Mouse (Mus musculus) hindbrain, embryonic 14.5 days (tissue): ENCODE measurements at regions not wholly inside any gene's neighbourhood (a gene's known extent, or its start where the extent isn't known, plus 50 kb on each side); places are given as distances from the start of the nearest gene placed in this dataset.
A peak's percentile ranks its signal among the peaks of the same experiment; 100 is the strongest.

Experiments
- ATAC-seq: fragments of 200-750 bp; cut with Nextera tagmentation; 2 replicates; pipeline ENCODE4 v1.8.0; 2017; ENCODE audit warnings: moderate number of reproducible peaks, mild to moderate bottlenecking, moderate TSS enrichment, moderate library complexity; ENCODE audit not compliant: low FRiP score
- DNase-seq: peaks from one replicate; pipeline ENCODE4 v3.0.0-alpha.2; 2015; ENCODE audit warnings: low spot score
- H3K27ac ChIP-seq: fragments of 300-500 bp; sonication (generic); 2 replicates; pipeline ENCODE4 v1.5.1; 2014; ENCODE audit warnings: mild to moderate bottlenecking, moderate library complexity
- H3K27me3 ChIP-seq: fragments of 300-500 bp; sonication (generic); 2 replicates; pipeline ENCODE4 v1.6.1; 2014; ENCODE audit warnings: mild to moderate bottlenecking, low read length, mixed read lengths; ENCODE audit not compliant: control insufficient read depth, insufficient read depth
- H3K36me3 ChIP-seq: fragments of 300-500 bp; sonication (generic); replicated peaks from 2 replicates; pipeline ENCODE4 v1.6.1; 2014; ENCODE audit not compliant: control insufficient read depth, insufficient read depth
- H3K4me1 ChIP-seq: fragments of 300-500 bp; sonication (generic); replicated peaks from 2 replicates; pipeline ENCODE4 v1.6.1; 2014; ENCODE audit warnings: antibody characterized with exemption, low read length, mixed read lengths; ENCODE audit not compliant: control insufficient read depth, insufficient read depth
- H3K4me2 ChIP-seq: fragments of 300-500 bp; sonication (generic); replicated peaks from 2 replicates; pipeline ENCODE4 v1.6.1; 2014; ENCODE audit warnings: mild to moderate bottlenecking, moderate library complexity
- H3K4me3 ChIP-seq: fragments of 300-500 bp; sonication (generic); replicated peaks from 2 replicates; pipeline ENCODE4 v1.5.1; 2014; ENCODE audit warnings: mild to moderate bottlenecking, low read length
- H3K9ac ChIP-seq: fragments of 300-500 bp; sonication (generic); 2 replicates; pipeline ENCODE4 v1.6.1; 2014
- H3K9me3 ChIP-seq: fragments of 300-500 bp; sonication (generic); 2 replicates; pipeline ENCODE4 v1.6.1; 2016; ENCODE audit warnings: low read length; ENCODE audit not compliant: control insufficient read depth
- WGBS: fragments of 180-500 bp; shearing (Covaris S2); extraction: QIAGEN DNeasy Blood & Tissue Kit; methylation state at CpG from one replicate; pipeline ENCODE4 v1.1.7; 2014; 5-methylcytosine and 5-hydroxymethylcytosine counted together

DNA sequence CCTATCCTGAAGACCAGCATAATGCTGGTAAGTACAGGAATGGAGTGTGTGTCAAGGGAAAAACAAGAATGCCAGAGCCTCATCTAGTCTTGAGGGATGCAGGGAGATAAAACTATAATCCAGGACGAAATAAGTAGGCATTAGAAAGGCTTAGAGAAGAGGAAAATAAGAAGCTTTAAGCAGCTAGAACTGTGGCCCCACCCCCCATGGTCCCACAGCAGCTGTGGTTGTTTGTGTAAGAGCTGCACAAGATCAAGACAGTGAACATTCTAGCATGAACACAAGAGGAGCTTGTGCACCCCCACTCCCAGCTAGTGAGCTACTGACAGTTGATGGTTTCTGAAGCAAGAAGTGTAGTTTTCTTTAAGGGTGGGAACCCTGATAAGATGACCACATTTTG, 315.9 kb downstream of the Tmem135 start:
- DNase-seq = no peak
- no peak for ATAC-seq
- H3K4me3 ChIP-seq = no peak overlapping the region
- WGBS = 69% methylated on average over 1 of the region's 1 CpGs
- no peaks in the 10 kb centered on the region for H3K27me3 ChIP-seq
- no peaks in the 10 kb centered on the region for H3K9me3 ChIP-seq
- H3K9ac ChIP-seq = no peak overlapping the region
- no peak overlapping the region for H3K27ac ChIP-seq
- H3K36me3 ChIP-seq = no peaks in the 10 kb centered on the region
- H3K4me2 ChIP-seq = no peak overlapping the region
- H3K4me1 ChIP-seq = no peaks in the 10 kb centered on the region

- H3K9ac ChIP-seq = no peak overlapping the region
- H3K4me3 ChIP-seq = no peak overlapping the region
- H3K9me3 ChIP-seq = no peaks in the 10 kb centered on the region
- H3K27ac ChIP-seq = no peak overlapping the region
- WGBS = 83% methylated on average over 1 of the region's 1 CpGs
- ATAC-seq = no peak
- no peak overlapping the region for H3K4me2 ChIP-seq
- no peaks in the 10 kb centered on the region for H3K4me1 ChIP-seq
- DNase-seq = peak; percentile 43
- H3K27me3 ChIP-seq = no peaks in the 10 kb centered on the region
- H3K36me3 ChIP-seq = no peaks in the 10 kb centered on the region
Measured at GRCm38 (mm10) chr7:89086348-89086747, 317.7 kb downstream of the Tmem135 start.

GRCm38 (mm10) chr7:89073939-89074690, 329.9 kb downstream of the Tmem135 start:
- Histone ChIP-seq H3K4me1 (no peaks in the 10 kb centered on the region), H3K4me3 (no peak overlapping the region), H3K9ac (no peak overlapping the region), H3K27ac (no peak overlapping the region), H3K9me3 (no peaks in the 10 kb centered on the region), H3K36me3 (no peaks in the 10 kb centered on the region), H3K27me3 (no peaks in the 10 kb centered on the region), H3K4me2 (no peak overlapping the region)
- WGBS = 86% methylated on average over 7 of the region's 7 CpGs
- no peak for ATAC-seq
- no peak for DNase-seq

- Histone ChIP-seq H3K9me3 (no peaks in the 10 kb centered on the region), H3K27me3 (no peaks in the 10 kb centered on the region), H3K27ac (no peak overlapping the region), H3K36me3 (no peaks in the 10 kb centered on the region), H3K4me3 (no peak overlapping the region), H3K4me1 (no peaks in the 10 kb centered on the region), H3K4me2 (no peak overlapping the region), H3K9ac (no peak overlapping the region)
- ATAC-seq = no peak
- DNase-seq = no peak
Measured at GRCm38 (mm10) chr7:89070030-89070429, 334.0 kb downstream of the Tmem135 start.

- no peak overlapping the region for H3K4me3 ChIP-seq
- no peaks in the 10 kb centered on the region for H3K27me3 ChIP-seq
- WGBS = 86% methylated on average over 3 of the region's 3 CpGs
- DNase-seq (no peak), ATAC-seq (no peak)
- no peaks in the 10 kb centered on the region for H3K9me3 ChIP-seq
- no peaks in the 10 kb centered on the region for H3K36me3 ChIP-seq
- no peak overlapping the region for H3K27ac ChIP-seq
- H3K4me2 ChIP-seq = no peak overlapping the region
- no peaks in the 10 kb centered on the region for H3K4me1 ChIP-seq
- H3K9ac ChIP-seq = no peak overlapping the region
Measured at GRCm38 (mm10) chr7:89064462-89064861, 339.6 kb downstream of the Tmem135 start.

DNA sequence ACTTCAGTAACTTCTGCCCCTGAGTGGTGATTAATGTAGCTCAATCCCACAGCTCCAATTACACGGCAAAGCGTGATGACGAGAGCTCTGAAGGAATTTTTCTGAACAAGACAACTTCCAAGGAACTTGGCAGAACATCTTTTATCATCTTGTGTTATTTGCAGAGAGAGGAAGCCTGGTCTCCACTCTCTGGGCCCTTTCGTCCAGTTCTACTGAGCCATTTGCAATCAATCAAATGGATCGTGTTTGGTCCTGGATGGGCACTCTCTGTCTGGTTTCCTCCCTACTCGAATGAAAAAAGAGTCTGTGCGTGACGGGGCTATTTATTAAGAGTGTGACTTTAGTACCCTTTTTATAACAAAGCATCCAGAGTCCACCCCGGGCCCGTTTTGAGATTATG, 340.4 kb downstream of the Tmem135 start:
- 81% methylated on average over 10 of the region's 10 CpGs for WGBS
- no peaks in the 10 kb centered on the region for H3K9me3 ChIP-seq
- H3K4me1 ChIP-seq = no peaks in the 10 kb centered on the region
- no peak for DNase-seq
- no peaks in the 10 kb centered on the region for H3K36me3 ChIP-seq
- H3K4me3 ChIP-seq = no peak overlapping the region
- H3K9ac ChIP-seq = no peak overlapping the region
- no peaks in the 10 kb centered on the region for H3K27me3 ChIP-seq
- no peak for ATAC-seq
- no peak overlapping the region for H3K27ac ChIP-seq
- no peak overlapping the region for H3K4me2 ChIP-seq

DNA sequence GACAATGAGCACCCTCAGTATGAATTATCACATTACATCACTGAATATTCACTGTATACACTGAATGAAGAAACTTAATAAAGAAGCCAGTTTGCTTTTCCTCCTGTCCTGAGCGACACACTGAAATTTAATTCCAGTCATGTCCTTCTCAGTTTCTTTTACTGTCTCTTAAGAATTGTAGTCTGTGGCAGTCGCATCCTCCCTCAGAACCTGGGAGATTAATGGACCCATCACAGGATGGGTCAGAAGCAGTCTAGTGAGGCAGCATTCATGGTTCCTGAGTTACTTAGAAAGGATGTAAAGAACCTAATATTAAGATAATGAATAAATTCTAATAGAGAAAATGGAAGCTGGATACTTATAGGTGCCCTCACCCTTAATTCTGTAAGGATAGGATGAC, 349.5 kb downstream of the Tmem135 start:
- no peak overlapping the region for H3K4me2 ChIP-seq
- no peak overlapping the region for H3K9ac ChIP-seq
- H3K27ac ChIP-seq = no peak overlapping the region
- H3K4me1 ChIP-seq = no peaks in the 10 kb centered on the region
- H3K36me3 ChIP-seq = no peaks in the 10 kb centered on the region
- no peaks in the 10 kb centered on the region for H3K9me3 ChIP-seq
- WGBS = 72% methylated on average over 2 of the region's 2 CpGs
- DNase-seq = no peak
- no peak overlapping the region for H3K4me3 ChIP-seq
- ATAC-seq = no peak
- H3K27me3 ChIP-seq = no peaks in the 10 kb centered on the region

- H3K9ac ChIP-seq = no peak overlapping the region
Measured at GRCm38 (mm10) chr7:89051240-89051639, 352.8 kb downstream of the Tmem135 start.

DNA sequence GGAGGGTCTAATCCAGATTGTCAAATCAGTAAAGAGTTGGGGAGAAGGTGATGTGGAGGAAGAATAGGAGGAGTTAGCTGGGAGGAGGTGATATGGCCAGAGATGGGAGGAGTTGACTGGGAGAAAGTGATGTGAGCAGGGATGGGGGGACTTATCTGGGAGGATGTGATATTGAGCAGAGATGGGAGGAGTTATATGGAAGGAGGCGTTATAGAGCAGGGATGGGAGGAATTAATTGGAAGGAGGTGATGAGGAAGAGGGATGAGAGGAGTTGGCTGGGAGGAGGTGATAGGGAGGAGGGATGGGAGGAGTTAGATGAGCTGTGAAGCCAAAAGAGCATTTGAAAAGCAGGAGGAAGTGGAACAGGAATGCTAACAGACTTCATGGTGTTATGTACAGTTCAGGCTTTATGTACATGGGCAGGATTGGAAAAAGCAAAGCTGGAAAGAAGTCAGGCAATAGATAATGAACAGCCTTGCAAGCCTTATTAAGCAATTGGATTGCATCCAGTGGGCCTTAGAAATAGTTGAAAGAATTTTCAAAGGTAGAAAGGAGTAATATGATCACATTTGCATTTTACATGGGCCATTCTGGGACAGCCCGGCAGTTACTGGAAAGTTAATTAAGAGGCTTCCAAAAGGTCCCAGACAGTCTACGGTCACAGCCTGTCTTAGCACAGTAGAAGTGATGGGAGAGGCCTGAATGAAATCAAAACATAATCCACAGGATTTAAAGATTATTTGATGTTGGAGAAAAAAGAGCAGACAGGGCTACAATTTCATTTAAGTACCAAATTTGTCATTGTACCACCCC, 357.4 kb downstream of the Tmem135 start:
- Histone ChIP-seq H3K36me3 (no peaks in the 10 kb centered on the region), H3K4me2 (no peak overlapping the region), H3K9ac (no peak overlapping the region), H3K27me3 (no peaks in the 10 kb centered on the region), H3K9me3 (no peaks in the 10 kb centered on the region), H3K4me3 (no peak overlapping the region), H3K4me1 (no peaks in the 10 kb centered on the region), H3K27ac (no peak overlapping the region)
- peak; percentile 76; the same call in 1 of the 2 replicates for ATAC-seq
- no peak for DNase-seq
- WGBS = 59% methylated on average over 3 of the region's 3 CpGs

More at GRCm38 (mm10) chr7:89051240-89051639, 352.8 kb downstream of the Tmem135 start:
- no peaks in the 10 kb centered on the region for H3K4me1 ChIP-seq
- H3K4me3 ChIP-seq = no peak overlapping the region
- H3K36me3 ChIP-seq = no peaks in the 10 kb centered on the region
- DNase-seq = no peak
- no peaks in the 10 kb centered on the region for H3K9me3 ChIP-seq
- no peak overlapping the region for H3K4me2 ChIP-seq
- no peaks in the 10 kb centered on the region for H3K27me3 ChIP-seq
- H3K27ac ChIP-seq = no peak overlapping the region; the same call in 1 of the 2 replicates
- ATAC-seq = peak; percentile 75
- 46% methylated on average over 5 of the region's 5 CpGs for WGBS
